Mouse (Mus musculus): ENCODE data around the gene Tlr13.

GRCm38 (mm10) chrX:106113881-106114280, 29.1 kb upstream of the Tlr13 start:
- no peak for TF ChIP-seq CTCF (IDR thresholded peaks at IDR 0.05; ENCODE audit: low read depth)
- no peak for TF ChIP-seq EP300 (IDR thresholded peaks at IDR 0.05; ENCODE audit: low read depth)
